Mouse (Mus musculus) myocyte (in vitro differentiated cells): ENCODE results near the gene Spin1.

Source experiments
- CEBPB ChIP-seq: IDR thresholded peaks from 2 replicates; pipeline ENCODE4 v1.6.1; 2011; ENCODE audit warnings: mild to moderate bottlenecking, moderate library complexity; ENCODE audit not compliant: poor library complexity, insufficient read depth, severe bottlenecking
- E2F4 ChIP-seq: IDR thresholded peaks from one replicate; pipeline ENCODE4 v1.6.1; 2011; ENCODE audit warnings: mild to moderate bottlenecking, control low read depth, moderate library complexity; ENCODE audit not compliant: insufficient read depth
- MAX ChIP-seq: IDR thresholded peaks from one replicate; pipeline ENCODE4 v1.6.1; 2011; ENCODE audit warnings: low read depth, mild to moderate bottlenecking, control low read depth
- MYOD1 ChIP-seq, 3 experiments: IDR thresholded peaks; one replicate each; pipeline ENCODE4 v1.6.1; 2011; ENCODE audit warnings: control low read depth in 2 of 3, low read depth in 2 of 3, mild to moderate bottlenecking in 2 of 3, moderate library complexity in 1 of 3; ENCODE audit not compliant: insufficient read length in 2 of 3, control insufficient read depth in 1 of 3
- POLR2A ChIP-seq: IDR thresholded peaks from one replicate; pipeline ENCODE4 v1.6.1; 2011; ENCODE audit warnings: low read depth, mild to moderate bottlenecking, control low read depth, moderate library complexity; ENCODE audit not compliant: insufficient read length
- POLR2AphosphoS2 ChIP-seq: IDR thresholded peaks from one replicate; pipeline ENCODE4 v1.6.1; 2011; ENCODE audit warnings: low read depth, control low read depth; ENCODE audit not compliant: insufficient read length
- TCF12 ChIP-seq: IDR thresholded peaks from one replicate; pipeline ENCODE4 v1.6.1; 2011; ENCODE audit warnings: mild to moderate bottlenecking, control low read depth; ENCODE audit not compliant: poor library complexity, insufficient read depth, severe bottlenecking
- USF1 ChIP-seq: IDR thresholded peaks from one replicate; pipeline ENCODE4 v1.6.1; 2011; ENCODE audit warnings: low read depth, mild to moderate bottlenecking, control low read depth, moderate library complexity

GRCm38 (mm10) chr13:51166711-51167110 is 66.0 kb downstream of the Spin1 start:
- TF ChIP-seq POLR2A (no peak), MAX (no peak), POLR2AphosphoS2 (no peak), E2F4 (no peak), CEBPB (no peak), USF1 (no peak), TCF12 (no peak), MYOD1 (IDR thresholded peaks at IDR 0.05; ENCODE audit: control insufficient read depth in 1 of 3, insufficient read length in 2 of 3, low read depth in 2 of 3) (no peak)
